Mouse (Mus musculus) hindbrain, embryonic 14.5 days (tissue): ENCODE data around the gene Hmga1. TPM values are rescaled to one million over a fixed set of nuclear protein-coding genes. Genes with fewer than 3 reads are reported as not detected.

ENCODE experiments used
- ATAC-seq: fragments of 200-750 bp; cut with Nextera tagmentation; 2 replicates; pipeline ENCODE4 v1.8.0; 2017; ENCODE audit warnings: moderate number of reproducible peaks, mild to moderate bottlenecking, moderate TSS enrichment, moderate library complexity; ENCODE audit not compliant: low FRiP score
- DNase-seq: peaks from one replicate; pipeline ENCODE4 v3.0.0-alpha.2; 2015; ENCODE audit warnings: low spot score
- H3K27ac ChIP-seq: fragments of 300-500 bp; sonication (generic); 2 replicates; pipeline ENCODE4 v1.5.1; 2014; ENCODE audit warnings: mild to moderate bottlenecking, moderate library complexity
- H3K27me3 ChIP-seq: fragments of 300-500 bp; sonication (generic); 2 replicates; pipeline ENCODE4 v1.6.1; 2014; ENCODE audit warnings: mild to moderate bottlenecking, low read length, mixed read lengths; ENCODE audit not compliant: control insufficient read depth, insufficient read depth
- H3K36me3 ChIP-seq: fragments of 300-500 bp; sonication (generic); replicated peaks from 2 replicates; pipeline ENCODE4 v1.6.1; 2014; ENCODE audit not compliant: control insufficient read depth, insufficient read depth
- H3K4me1 ChIP-seq: fragments of 300-500 bp; sonication (generic); replicated peaks from 2 replicates; pipeline ENCODE4 v1.6.1; 2014; ENCODE audit warnings: antibody characterized with exemption, low read length, mixed read lengths; ENCODE audit not compliant: control insufficient read depth, insufficient read depth
- H3K4me2 ChIP-seq: fragments of 300-500 bp; sonication (generic); replicated peaks from 2 replicates; pipeline ENCODE4 v1.6.1; 2014; ENCODE audit warnings: mild to moderate bottlenecking, moderate library complexity
- H3K4me3 ChIP-seq: fragments of 300-500 bp; sonication (generic); replicated peaks from 2 replicates; pipeline ENCODE4 v1.5.1; 2014; ENCODE audit warnings: mild to moderate bottlenecking, low read length
- H3K9ac ChIP-seq: fragments of 300-500 bp; sonication (generic); 2 replicates; pipeline ENCODE4 v1.6.1; 2014
- H3K9me3 ChIP-seq: fragments of 300-500 bp; sonication (generic); 2 replicates; pipeline ENCODE4 v1.6.1; 2016; ENCODE audit warnings: low read length; ENCODE audit not compliant: control insufficient read depth
- WGBS: fragments of 180-500 bp; shearing (Covaris S2); extraction: QIAGEN DNeasy Blood & Tissue Kit; methylation state at CpG from one replicate; pipeline ENCODE4 v1.1.7; 2014; 5-methylcytosine and 5-hydroxymethylcytosine counted together
- polyA plus RNA-seq: library from polyadenylated mRNA; unstranded; fragments of >200 nt; fragmentation: Nextera tagmentation; extraction: Ambion mirVana; gene quantifications from 2 replicates; pipeline ENCODE4 v1.2.1, GENCODE M21; 2014

Hmga1 gene
- polyA plus RNA-seq, result 136 and 148 TPM in 2 replicates

- under 1% methylated on average over 79 of the region's 79 CpGs for WGBS
- Histone ChIP-seq H3K4me3 (peak within 1 kb of the TSS; percentile 83), H3K36me3 (peaks cover 9% of the 10 kb centered on the region), H3K9ac (peak within 1 kb of the TSS; percentile 89), H3K4me1 (peaks cover 19% of the 10 kb centered on the region), H3K4me2 (peak within 1 kb of the TSS; percentile 82), H3K27me3 (peaks cover 10% of the 10 kb centered on the region; the same call in 1 of the 2 replicates), H3K9me3 (no peaks in the 10 kb centered on the region), H3K27ac (peak within 1 kb of the TSS; percentile 94)
- DNase-seq, result peak; percentile 89
- ATAC-seq, result peak; percentile 77
Measured at GRCm38 (mm10) chr17:27556315-27557011, at the start of gene Hmga1. TSS of gene Hmga1 (plus strand) at chr17:27556497.

- H3K27me3 ChIP-seq, result 0 out of 2 replicates have a peak, but pooled peaks cover 7% of the 10 kb centered on the region
- peaks cover 26% of the 10 kb centered on the region for H3K4me1 ChIP-seq
- DNase-seq, result no peak
- H3K27ac ChIP-seq, result no peak overlapping the region
- no peak overlapping the region for H3K4me2 ChIP-seq
- H3K36me3 ChIP-seq, result no peaks in the 10 kb centered on the region
- no peak overlapping the region for H3K4me3 ChIP-seq
- 76% methylated on average over 7 of the region's 7 CpGs for WGBS
- no peak overlapping the region for H3K9ac ChIP-seq
- H3K9me3 ChIP-seq, result no peaks in the 10 kb centered on the region
- ATAC-seq, result no peak
Measured at GRCm38 (mm10) chr17:27506871-27507590, 49.3 kb upstream of the Hmga1 start.

GRCm38 (mm10) chr17:27507591-27507945 is 48.7 kb upstream of the Hmga1 start:
- Histone ChIP-seq H3K36me3 (no peaks in the 10 kb centered on the region), H3K4me1 (peaks cover 21% of the 10 kb centered on the region), H3K9me3 (no peaks in the 10 kb centered on the region), H3K4me3 (no peak overlapping the region), H3K27me3 (0 out of 2 replicates have a peak, but pooled peaks cover 7% of the 10 kb centered on the region), H3K27ac (no peak overlapping the region), H3K9ac (no peak overlapping the region), H3K4me2 (no peak overlapping the region)
- DNase-seq, result no peak
- no peak for ATAC-seq
- WGBS, result 82% methylated on average over 7 of the region's 7 CpGs

- Histone ChIP-seq H3K4me1 (peaks cover 17% of the 10 kb centered on the region), H3K27me3 (0 out of 2 replicates have a peak, but pooled peaks cover 7% of the 10 kb centered on the region), H3K9ac (no peak overlapping the region), H3K4me3 (no peak overlapping the region), H3K27ac (no peak overlapping the region), H3K9me3 (no peaks in the 10 kb centered on the region), H3K4me2 (no peak overlapping the region), H3K36me3 (no peaks in the 10 kb centered on the region)
- ATAC-seq (no peak), DNase-seq (no peak)
- WGBS, result 38% methylated on average over 12 of the region's 12 CpGs
Measured at GRCm38 (mm10) chr17:27508002-27508401, 48.3 kb upstream of the Hmga1 start.

- WGBS, result 61% methylated on average over 5 of the region's 5 CpGs
- ATAC-seq, result no peak
Measured at GRCm38 (mm10) chr17:27508513-27508912, 47.8 kb upstream of the Hmga1 start.

GRCm38 (mm10) chr17:27509056-27509455 is 47.2 kb upstream of the Hmga1 start:
- Histone ChIP-seq H3K27me3 (peaks cover 13% of the 10 kb centered on the region), H3K4me1 (peaks cover 22% of the 10 kb centered on the region)
- WGBS, result 77% methylated on average over 5 of the region's 5 CpGs

More at GRCm38 (mm10) chr17:27508513-27508912, 47.8 kb upstream of the Hmga1 start:
- H3K9me3 ChIP-seq, result no peaks in the 10 kb centered on the region
- peaks cover 7% of the 10 kb centered on the region; the same call in 1 of the 2 replicates for H3K27me3 ChIP-seq
- H3K4me1 ChIP-seq, result peaks cover 17% of the 10 kb centered on the region
- no peak overlapping the region for H3K4me2 ChIP-seq
- H3K4me3 ChIP-seq, result no peak overlapping the region
- H3K9ac ChIP-seq, result no peak overlapping the region
- no peak overlapping the region for H3K27ac ChIP-seq
- no peaks in the 10 kb centered on the region for H3K36me3 ChIP-seq
- DNase-seq, result no peak

GRCm38 (mm10) chr17:27510258-27511124 is 45.8 kb upstream of the Hmga1 start:
- no peak for DNase-seq
- peaks cover 16% of the 10 kb centered on the region for H3K4me1 ChIP-seq
- H3K27ac ChIP-seq, result no peak overlapping the region
- H3K27me3 ChIP-seq, result peaks cover 16% of the 10 kb centered on the region
- no peaks in the 10 kb centered on the region for H3K9me3 ChIP-seq
- H3K4me3 ChIP-seq, result no peak overlapping the region
- no peak for ATAC-seq
- peak overlapping the region; percentile 97 for H3K4me2 ChIP-seq
- peak overlapping the region; percentile 21; the same call in 1 of the 2 replicates for H3K9ac ChIP-seq
- no peaks in the 10 kb centered on the region for H3K36me3 ChIP-seq
- WGBS, result 47% methylated on average over 9 of the region's 9 CpGs

More at GRCm38 (mm10) chr17:27509056-27509455, 47.2 kb upstream of the Hmga1 start:
- Histone ChIP-seq H3K9me3 (no peaks in the 10 kb centered on the region), H3K27ac (no peak overlapping the region), H3K4me3 (no peak overlapping the region), H3K4me2 (no peak overlapping the region), H3K9ac (no peak overlapping the region), H3K36me3 (no peaks in the 10 kb centered on the region)
- no peak for DNase-seq
- ATAC-seq, result no peak

- H3K4me2 ChIP-seq, result peak overlapping the region; percentile 97
- WGBS, result 86% methylated on average over 7 of the region's 7 CpGs
- peaks cover 16% of the 10 kb centered on the region for H3K27me3 ChIP-seq
- H3K4me3 ChIP-seq, result peak overlapping the region; percentile 70
- DNase-seq (no peak), ATAC-seq (no peak)
- H3K27ac ChIP-seq, result no peak overlapping the region
- H3K9ac ChIP-seq, result peak overlapping the region; percentile 78; the same call in 1 of the 2 replicates
- H3K4me1 ChIP-seq, result peaks cover 16% of the 10 kb centered on the region
- H3K9me3 ChIP-seq, result no peaks in the 10 kb centered on the region
- no peaks in the 10 kb centered on the region for H3K36me3 ChIP-seq
Measured at GRCm38 (mm10) chr17:27511125-27511735, 45.1 kb upstream of the Hmga1 start.
